Mouse (Mus musculus) embryo, embryonic 10 days (tissue): ENCODE data around the gene Galnt16.

ENCODE experiments used
- DNase-seq: peaks from one replicate; pipeline ENCODE4 v3.0.0-alpha.2; 2015; ENCODE audit warnings: low spot score

Gene Galnt16

DNA sequence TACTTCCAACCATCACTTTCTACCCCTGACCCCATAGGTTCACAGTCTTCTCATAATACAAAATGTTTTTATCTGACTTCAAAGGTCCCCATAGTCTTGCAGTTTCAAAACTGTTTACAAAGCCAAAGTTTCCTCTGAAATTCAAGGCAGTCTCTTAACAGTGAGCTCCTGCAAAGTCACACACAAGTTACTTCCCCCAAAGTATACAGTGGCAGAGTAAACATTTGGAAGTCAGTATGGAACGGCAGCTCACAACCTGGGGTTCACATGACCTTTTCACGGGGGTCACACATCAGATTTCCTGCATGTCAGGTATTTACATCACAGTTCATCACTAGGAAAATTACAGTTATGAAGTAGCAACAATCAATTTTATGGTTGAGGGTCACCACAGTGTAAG lies 145.9 kb downstream of the Galnt16 start:
- DNase-seq: no peak

DNA sequence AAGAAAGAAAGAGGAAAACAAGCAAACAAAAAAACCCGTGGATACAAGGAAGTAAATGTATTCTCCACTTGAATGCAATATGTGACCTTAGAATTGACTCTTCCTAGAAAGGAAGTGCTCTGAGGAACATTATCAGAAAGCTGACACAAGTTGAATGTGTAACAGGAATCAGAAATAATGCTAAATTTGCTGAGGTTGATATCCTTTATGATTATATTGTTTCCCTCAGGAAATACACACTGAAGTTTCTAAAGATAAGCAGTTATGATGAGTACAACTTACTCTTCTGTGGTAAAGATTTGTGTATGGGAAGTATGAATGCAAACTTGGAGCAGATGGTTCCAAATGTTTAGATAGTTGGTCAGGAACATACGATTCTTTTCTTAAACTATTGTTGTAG lies 150.3 kb downstream of the Galnt16 start:
- DNase-seq: no peak

DNA sequence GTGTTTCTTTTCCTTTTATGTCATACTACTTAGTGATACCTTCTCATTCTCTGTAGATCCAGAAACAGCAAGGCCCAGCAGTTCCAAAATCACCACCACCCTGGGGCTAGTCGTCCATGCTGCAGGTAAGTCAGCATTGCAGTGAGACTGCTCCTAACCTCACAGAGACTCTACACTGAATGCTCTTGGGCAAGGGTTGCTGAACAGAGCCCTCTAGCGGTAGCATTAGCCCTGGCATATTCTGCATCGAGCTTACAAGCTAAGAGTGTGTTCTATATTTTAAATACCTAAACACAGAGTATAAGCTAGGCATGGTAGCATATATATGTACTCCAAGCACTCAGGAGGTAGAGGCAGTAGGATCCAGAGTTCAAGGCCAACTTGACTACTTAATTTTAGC lies 155.1 kb downstream of the Galnt16 start:
- DNase-seq: peak; percentile 70
